Mouse (Mus musculus) heart, postnatal 0 days (tissue): ENCODE measurements at regions not wholly inside any gene's neighbourhood (a gene's known extent, or its start where the extent isn't known, plus 50 kb on each side); places are given as distances from the start of the nearest gene placed in this dataset.
A peak's percentile ranks its signal among the peaks of the same experiment; 100 is the strongest.

Source experiments
- ATAC-seq: fragments of 200-750 bp; cut with Nextera tagmentation; 2 replicates; pipeline ENCODE4 v1.8.0; 2017; ENCODE audit warnings: low read depth, moderate number of reproducible peaks, moderate library complexity; ENCODE audit not compliant: insufficient read depth
- DNase-seq: peaks from one replicate; pipeline ENCODE4 v3.0.0-alpha.2; 2016; ENCODE audit warnings: low spot score
- H3K27ac ChIP-seq: fragments of 300-500 bp; sonication (generic); 2 replicates; pipeline ENCODE4 v1.5.1; 2014; ENCODE audit warnings: low read depth, mild to moderate bottlenecking
- H3K27me3 ChIP-seq: fragments of 300-500 bp; sonication (generic); 2 replicates; pipeline ENCODE4 v1.6.1; 2014; ENCODE audit warnings: low read length, mixed read lengths; ENCODE audit not compliant: control insufficient read depth, insufficient read depth
- H3K36me3 ChIP-seq: fragments of 300-500 bp; sonication (generic); replicated peaks from 2 replicates; pipeline ENCODE4 v1.6.1; 2014; ENCODE audit warnings: low read length, mixed read lengths; ENCODE audit not compliant: control insufficient read depth, insufficient read depth
- H3K4me1 ChIP-seq: fragments of 300-500 bp; sonication (generic); 2 replicates; pipeline ENCODE4 v1.6.1; 2014; ENCODE audit warnings: antibody characterized with exemption; ENCODE audit not compliant: control insufficient read depth, insufficient read depth
- H3K4me2 ChIP-seq: fragments of 300-500 bp; sonication (generic); 2 replicates; pipeline ENCODE4 v1.6.1; 2014; ENCODE audit warnings: low read depth, mild to moderate bottlenecking, low read length, moderate library complexity
- H3K4me3 ChIP-seq: fragments of 300-500 bp; sonication (generic); 2 replicates; pipeline ENCODE4 v1.5.1; 2014; ENCODE audit warnings: low read depth, low read length
- H3K9ac ChIP-seq: fragments of 300-500 bp; sonication (generic); replicated peaks from 2 replicates; pipeline ENCODE4 v1.6.1; 2014; ENCODE audit warnings: low read depth, low read length, mixed read lengths
- H3K9me3 ChIP-seq: fragments of 300-500 bp; sonication (generic); replicated peaks from 2 replicates; pipeline ENCODE4 v1.6.1; 2016; ENCODE audit warnings: low read length; ENCODE audit not compliant: control insufficient read depth
- CTCF ChIP-seq: IDR thresholded peaks from 2 replicates; pipeline ENCODE4 v1.5.1; 2016; ENCODE audit warnings: antibody characterized with exemption, control low read depth, low read depth
- EP300 ChIP-seq: IDR thresholded peaks from 2 replicates; pipeline ENCODE4 v1.6.1; 2016; ENCODE audit warnings: antibody characterized with exemption, low read depth
- WGBS: fragments of 180-500 bp; shearing (Covaris S2); extraction: QIAGEN DNeasy Blood & Tissue Kit; methylation state at CpG from one replicate; pipeline ENCODE4 v1.1.7; 2014; 5-methylcytosine and 5-hydroxymethylcytosine counted together

DNA sequence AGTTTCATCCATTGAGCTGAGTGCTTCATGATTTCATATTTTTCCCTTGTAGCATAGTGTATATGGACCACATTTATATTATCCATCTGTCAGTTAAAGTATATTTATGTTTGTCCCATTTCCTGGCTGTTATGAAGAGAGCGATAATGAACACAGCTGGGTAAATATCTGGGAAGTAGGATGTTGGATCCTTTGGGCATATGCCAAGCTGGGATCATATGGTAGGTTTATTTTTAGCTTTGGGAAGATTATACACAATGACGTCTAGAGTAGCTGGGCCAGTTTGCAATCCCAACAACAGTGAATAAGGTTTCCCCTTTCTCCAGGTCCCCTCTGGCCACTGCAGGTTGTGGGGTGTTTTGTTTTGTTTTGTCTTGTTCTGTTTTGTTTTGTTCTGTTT is 164.5 kb downstream of the Gm765 start:
- Histone ChIP-seq H3K4me2 (no peak overlapping the region), H3K27me3 (no peaks in the 10 kb centered on the region), H3K27ac (no peak overlapping the region), H3K9me3 (no peaks in the 10 kb centered on the region), H3K4me1 (no peaks in the 10 kb centered on the region), H3K4me3 (no peak overlapping the region), H3K36me3 (no peaks in the 10 kb centered on the region), H3K9ac (no peak overlapping the region)
- ATAC-seq, result peak; percentile 55; the same call in 1 of the 2 replicates
- 3% methylated on average over 2 of the region's 2 CpGs for WGBS
- DNase-seq, result peak; percentile 54
- no peak for TF ChIP-seq CTCF
- TF ChIP-seq EP300, result 0 out of 2 replicates have a peak, but pooled peaks have one; percentile 60

DNA sequence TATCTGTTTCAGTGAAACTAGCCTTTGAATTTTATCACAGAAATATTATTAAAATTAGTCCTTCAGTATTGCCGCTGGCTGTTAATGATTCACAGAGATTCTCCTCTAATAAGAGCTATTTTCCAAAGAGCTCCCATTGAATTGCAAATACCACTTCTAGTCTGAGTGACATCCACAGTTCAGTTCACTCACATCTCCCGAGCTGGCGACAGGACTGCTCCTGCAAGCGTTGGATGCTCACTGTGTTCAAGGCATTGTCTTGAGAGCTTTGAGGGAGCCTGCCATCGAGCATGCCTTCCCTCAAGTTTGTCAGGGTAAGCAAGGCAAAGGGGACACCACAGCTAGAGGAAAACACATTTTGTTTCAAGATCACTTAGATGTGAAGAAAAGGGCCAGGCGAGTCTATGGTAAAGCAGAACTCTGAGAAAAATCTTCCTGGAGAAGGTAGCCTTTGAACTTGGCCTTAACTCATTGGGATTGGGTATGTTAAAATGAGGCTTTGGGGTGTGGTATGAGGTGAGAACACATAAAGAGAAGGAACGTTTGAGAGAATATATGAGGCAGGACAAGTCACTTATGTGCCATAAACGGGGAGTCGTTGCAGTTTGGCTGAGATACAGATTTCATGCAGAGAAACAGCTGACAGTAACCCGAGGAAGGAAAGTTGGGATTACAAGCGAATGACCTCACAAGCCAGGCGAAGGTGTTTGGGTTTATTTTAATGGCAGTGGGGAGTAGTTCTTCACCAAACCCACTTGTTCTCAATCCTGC is 193.3 kb downstream of the Gm765 start:
- TF ChIP-seq EP300 (no peak), CTCF (no peak)
- Histone ChIP-seq H3K36me3 (no peaks in the 10 kb centered on the region), H3K27ac (no peak overlapping the region), H3K4me1 (no peaks in the 10 kb centered on the region), H3K4me3 (no peak overlapping the region), H3K9ac (no peak overlapping the region), H3K9me3 (no peaks in the 10 kb centered on the region), H3K27me3 (no peaks in the 10 kb centered on the region), H3K4me2 (no peak overlapping the region)
- ATAC-seq (no peak), DNase-seq (no peak)
- WGBS, result 69% methylated on average over 12 of the region's 12 CpGs

DNA sequence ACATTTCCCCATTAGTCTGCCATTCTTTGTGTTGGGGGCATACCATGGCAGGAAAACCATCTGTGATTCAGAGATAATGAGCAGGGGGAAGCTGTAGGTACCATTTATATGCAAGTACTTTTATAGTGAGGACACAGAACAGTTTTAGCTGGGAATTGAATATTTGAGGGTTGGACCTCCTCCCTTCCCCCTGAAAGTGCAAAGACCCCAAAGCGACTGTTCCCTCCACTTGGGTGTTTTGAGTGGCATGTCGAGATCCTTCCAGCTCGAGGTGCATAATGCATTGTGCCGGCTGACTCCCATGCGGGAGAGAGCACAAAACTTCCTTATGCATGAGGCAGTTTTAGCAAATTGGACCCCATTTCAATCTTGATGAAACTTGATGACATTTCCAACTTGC is 194.7 kb downstream of the Gm765 start:
- DNase-seq, result no peak
- Histone ChIP-seq H3K36me3 (no peaks in the 10 kb centered on the region), H3K27me3 (no peaks in the 10 kb centered on the region), H3K4me3 (no peak overlapping the region), H3K9ac (no peak overlapping the region), H3K4me2 (no peak overlapping the region), H3K4me1 (no peaks in the 10 kb centered on the region), H3K27ac (no peak overlapping the region), H3K9me3 (no peaks in the 10 kb centered on the region)
- no peak for TF ChIP-seq CTCF
- no peak for TF ChIP-seq EP300
- WGBS, result 87% methylated on average over 5 of the region's 5 CpGs
- no peak for ATAC-seq

DNA sequence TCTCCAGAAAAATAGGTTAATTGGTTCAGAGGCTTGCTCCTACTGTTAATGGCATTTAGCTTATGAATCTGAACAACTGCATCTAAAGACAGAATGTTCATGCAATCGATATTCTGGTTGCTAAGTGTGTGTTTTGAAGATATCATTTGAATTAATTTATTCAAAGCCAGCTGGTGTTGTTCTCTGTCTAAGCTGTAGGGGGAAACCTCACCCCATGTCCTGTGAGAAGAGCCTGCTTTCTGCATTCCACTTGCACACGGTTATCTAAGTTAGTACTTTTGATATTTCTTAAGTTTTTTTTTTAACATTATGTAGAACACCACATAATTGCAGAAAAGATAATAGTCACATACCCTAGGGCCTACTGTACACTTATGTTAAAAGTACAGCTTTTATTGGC is 209.6 kb downstream of the Gm765 start:
- Histone ChIP-seq H3K4me2 (no peak overlapping the region), H3K4me3 (no peak overlapping the region), H3K36me3 (no peaks in the 10 kb centered on the region), H3K9ac (no peak overlapping the region), H3K27ac (no peak overlapping the region), H3K4me1 (no peaks in the 10 kb centered on the region), H3K9me3 (no peaks in the 10 kb centered on the region), H3K27me3 (no peaks in the 10 kb centered on the region)
- 20% methylated on average over 2 of the region's 2 CpGs for WGBS
- ATAC-seq (no peak), DNase-seq (peak; percentile 42)
- TF ChIP-seq CTCF (peak; percentile 77), EP300 (no peak)

DNA sequence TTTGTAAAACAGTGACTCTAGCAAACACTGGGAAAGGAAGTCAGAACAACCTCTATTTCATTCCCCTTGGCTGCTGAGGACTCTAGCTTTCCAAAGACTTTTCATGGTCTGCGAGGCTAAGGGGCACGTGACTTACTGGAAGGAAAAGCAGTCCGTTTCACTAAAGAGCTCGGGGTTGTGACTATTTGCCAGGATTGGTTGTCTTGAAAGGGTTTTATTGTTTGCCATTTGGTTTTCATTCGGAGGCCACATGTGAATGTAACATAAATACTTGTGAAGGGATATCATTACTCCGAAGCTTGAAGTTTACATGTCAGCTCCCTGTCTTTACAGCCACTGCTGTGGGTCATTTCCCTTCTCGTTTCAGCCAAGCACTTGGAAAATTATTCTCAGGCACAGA is 217.1 kb downstream of the Gm765 start:
- Histone ChIP-seq H3K36me3 (no peaks in the 10 kb centered on the region), H3K4me1 (no peaks in the 10 kb centered on the region), H3K27me3 (no peaks in the 10 kb centered on the region), H3K27ac (no peak overlapping the region), H3K9me3 (no peaks in the 10 kb centered on the region), H3K4me2 (no peak overlapping the region), H3K9ac (no peak overlapping the region), H3K4me3 (no peak overlapping the region)
- TF ChIP-seq CTCF (no peak), EP300 (no peak)
- WGBS, result 79% methylated on average over 7 of the region's 7 CpGs
- no peak for DNase-seq
- no peak for ATAC-seq
